Mouse (Mus musculus) limb, embryonic 10.5 days (tissue): ENCODE data around the gene G0s2. TPM values are rescaled to one million over a fixed set of nuclear protein-coding genes. Genes with fewer than 3 reads are reported as not detected.

Experiments used
- DNase-seq: peaks from one replicate; pipeline ENCODE4 v3.0.0-alpha.2; 2017; ENCODE audit warnings: low spot score
- H3K27ac ChIP-seq: fragments of 300-500 bp; sonication (generic); 2 replicates; pipeline ENCODE4 v1.5.1; 2016; ENCODE audit warnings: mild to moderate bottlenecking
- H3K27me3 ChIP-seq: fragments of 300-500 bp; sonication (generic); 2 replicates; pipeline ENCODE4 v1.6.1; 2016; ENCODE audit warnings: low read depth, mild to moderate bottlenecking; ENCODE audit not compliant: poor library complexity, severe bottlenecking
- H3K36me3 ChIP-seq: fragments of 300-500 bp; sonication (generic); 2 replicates; pipeline ENCODE4 v1.6.1; 2016; ENCODE audit warnings: mild to moderate bottlenecking, moderate library complexity
- H3K4me1 ChIP-seq: fragments of 300-500 bp; sonication (generic); 2 replicates; pipeline ENCODE4 v1.6.1; 2016
- H3K4me3 ChIP-seq: fragments of 300-500 bp; sonication (generic); 2 replicates; pipeline ENCODE4 v1.5.1; 2016; ENCODE audit warnings: mild to moderate bottlenecking, moderate library complexity
- H3K9me3 ChIP-seq: fragments of 300-500 bp; sonication (generic); replicated peaks from 2 replicates; pipeline ENCODE4 v1.6.1; 2016; ENCODE audit warnings: mild to moderate bottlenecking
- WGBS: fragments of 180-500 bp; shearing (Covaris S2); methylation state at CpG from one replicate; pipeline ENCODE4 v1.1.7; 2016; 5-methylcytosine and 5-hydroxymethylcytosine counted together
- polyA plus RNA-seq: library from polyadenylated mRNA; unstranded; fragments of >200 nt; fragmentation: Nextera tagmentation; extraction: Ambion mirVana; gene quantifications from 2 replicates; pipeline ENCODE4 v1.2.1, GENCODE M21; 2016

G0s2 gene
- polyA plus RNA-seq, 1 experiment from 2014 or later: 6.3 TPM

- DNase-seq: no peak
- Histone ChIP-seq H3K27me3 (no peaks in the 10 kb centered on the region), H3K27ac (no peak overlapping the region), H3K9me3 (no peaks in the 10 kb centered on the region), H3K36me3 (no peaks in the 10 kb centered on the region), H3K4me3 (no peak overlapping the region), H3K4me1 (no peaks in the 10 kb centered on the region)
- 90% methylated on average over 7 of the region's 7 CpGs for WGBS
These were observed 38.1 kb downstream of the G0s2 start for GRCm38 (mm10) chr1:193234930-193235329.

GRCm38 (mm10) chr1:193234130-193234645 is 38.8 kb downstream of the G0s2 start:
- H3K27ac ChIP-seq: no peak overlapping the region

GRCm38 (mm10) chr1:193232732-193233131 is 40.3 kb downstream of the G0s2 start:
- Histone ChIP-seq H3K4me1 (peaks cover 7% of the 10 kb centered on the region; the same call in 1 of the 2 replicates), H3K27me3 (no peaks in the 10 kb centered on the region), H3K9me3 (no peaks in the 10 kb centered on the region), H3K36me3 (no peaks in the 10 kb centered on the region), H3K27ac (no peak overlapping the region), H3K4me3 (no peak overlapping the region)
- DNase-seq: no peak
- 88% methylated on average over 2 of the region's 2 CpGs for WGBS

More at GRCm38 (mm10) chr1:193234130-193234645, 38.8 kb downstream of the G0s2 start:
- Histone ChIP-seq H3K4me3 (no peak overlapping the region), H3K27me3 (no peaks in the 10 kb centered on the region), H3K36me3 (no peaks in the 10 kb centered on the region), H3K9me3 (no peaks in the 10 kb centered on the region), H3K4me1 (no peaks in the 10 kb centered on the region)
- no peak for DNase-seq
- WGBS: 96% methylated on average over 2 of the region's 2 CpGs

- H3K4me1 ChIP-seq: peaks cover 25% of the 10 kb centered on the region
- H3K27me3 ChIP-seq: no peaks in the 10 kb centered on the region
- DNase-seq: no peak
- H3K9me3 ChIP-seq: no peaks in the 10 kb centered on the region
- H3K27ac ChIP-seq: no peak overlapping the region
- no peak overlapping the region for H3K4me3 ChIP-seq
- no peaks in the 10 kb centered on the region for H3K36me3 ChIP-seq
- 72% methylated on average over 5 of the region's 5 CpGs for WGBS
These were observed 42.1 kb downstream of the G0s2 start for GRCm38 (mm10) chr1:193230935-193231334.

- 81% methylated on average over 3 of the region's 3 CpGs for WGBS
- DNase-seq: no peak
- Histone ChIP-seq H3K9me3 (no peaks in the 10 kb centered on the region), H3K4me1 (peaks cover 29% of the 10 kb centered on the region), H3K27ac (no peak overlapping the region), H3K27me3 (no peaks in the 10 kb centered on the region), H3K36me3 (no peaks in the 10 kb centered on the region), H3K4me3 (no peak overlapping the region)
These were observed 42.5 kb downstream of the G0s2 start for GRCm38 (mm10) chr1:193230531-193230930.

- no peak overlapping the region for H3K27ac ChIP-seq
- 95% methylated on average over 5 of the region's 5 CpGs for WGBS
These were observed 43.4 kb downstream of the G0s2 start for GRCm38 (mm10) chr1:193229570-193229969.

GRCm38 (mm10) chr1:193227537-193227936 is 45.5 kb downstream of the G0s2 start:
- WGBS: 64% methylated on average over 4 of the region's 4 CpGs
- H3K27me3 ChIP-seq: no peaks in the 10 kb centered on the region
- no peak overlapping the region for H3K4me3 ChIP-seq
- DNase-seq: no peak
- H3K9me3 ChIP-seq: no peaks in the 10 kb centered on the region
- no peak overlapping the region for H3K27ac ChIP-seq
- H3K4me1 ChIP-seq: peaks cover 35% of the 10 kb centered on the region
- no peaks in the 10 kb centered on the region for H3K36me3 ChIP-seq

More at GRCm38 (mm10) chr1:193229570-193229969, 43.4 kb downstream of the G0s2 start:
- H3K36me3 ChIP-seq: no peaks in the 10 kb centered on the region
- H3K4me1 ChIP-seq: peaks cover 35% of the 10 kb centered on the region
- no peak overlapping the region for H3K4me3 ChIP-seq
- no peaks in the 10 kb centered on the region for H3K9me3 ChIP-seq
- H3K27me3 ChIP-seq: no peaks in the 10 kb centered on the region
- no peak for DNase-seq

- no peak for DNase-seq
- Histone ChIP-seq H3K27ac (peak overlapping the region; percentile 42), H3K27me3 (no peaks in the 10 kb centered on the region), H3K36me3 (no peaks in the 10 kb centered on the region), H3K4me1 (peaks cover 35% of the 10 kb centered on the region), H3K9me3 (no peaks in the 10 kb centered on the region), H3K4me3 (no peak overlapping the region)
- WGBS: 31% methylated on average over 7 of the region's 7 CpGs
These were observed 46.1 kb downstream of the G0s2 start for GRCm38 (mm10) chr1:193226724-193227522.

- Histone ChIP-seq H3K4me3 (no peak overlapping the region), H3K27me3 (no peaks in the 10 kb centered on the region), H3K36me3 (no peaks in the 10 kb centered on the region), H3K9me3 (no peaks in the 10 kb centered on the region), H3K4me1 (peaks cover 35% of the 10 kb centered on the region), H3K27ac (no peak overlapping the region)
- no peak for DNase-seq
- 85% methylated on average over 4 of the region's 4 CpGs for WGBS
These were observed 46.9 kb downstream of the G0s2 start for GRCm38 (mm10) chr1:193226114-193226513.

GRCm38 (mm10) chr1:193225531-193225930 is 47.5 kb downstream of the G0s2 start:
- Histone ChIP-seq H3K9me3 (no peaks in the 10 kb centered on the region), H3K4me3 (no peak overlapping the region), H3K36me3 (no peaks in the 10 kb centered on the region), H3K27me3 (no peaks in the 10 kb centered on the region), H3K27ac (no peak overlapping the region), H3K4me1 (peaks cover 35% of the 10 kb centered on the region)
- 17% methylated on average over 3 of the region's 3 CpGs for WGBS
- no peak for DNase-seq

Other genes with a start within 250 kb of the G0s2 start
- gene Syt14, start 237.4 kb downstream of the G0s2 start, polyA plus RNA-seq: 3.3 and 4.1 TPM in 2 replicates
- gene Diexf, start 142.9 kb downstream of the G0s2 start, polyA plus RNA-seq: 10.1 and 11.5 TPM in 2 replicates
- gene Irf6, start 120.1 kb downstream of the G0s2 start, polyA plus RNA-seq: 8.0 and 8.9 TPM in 2 replicates
- gene A130010J15Rik, start 105.2 kb downstream of the G0s2 start, polyA plus RNA-seq: 16.7 and 18.4 TPM in 2 replicates
- gene Traf3ip3, start 71.5 kb downstream of the G0s2 start, polyA plus RNA-seq: 1.0 and 1.5 TPM in 2 replicates
- gene Lamb3, start 65.5 kb downstream of the G0s2 start, polyA plus RNA-seq: 0.40 and 0.81 TPM in 2 replicates
- not detected in 2 replicates for gene Hsd11b1, start 9.1 kb downstream of the G0s2 start, polyA plus RNA-seq
- 8.2 and 13.2 TPM in 2 replicates for gene Camk1g, start 97.1 kb upstream of the G0s2 start, polyA plus RNA-seq